Mouse (Mus musculus): Measurements from ENCODE around the gene Ttc6.

- TF ChIP-seq GATA1 (IDR thresholded peaks at IDR 0.05; ENCODE audit: borderline replicate concordance, low read length) (no peak), FLI1 (IDR thresholded peaks at IDR 0.05; ENCODE audit: low read length) (no peak)
These were observed 146.1 kb downstream of the Ttc6 start for GRCm38 (mm10) chr12:57709966-57710365.

All from megakaryocyte, embryonic 14.5 days (primary cell).